Mouse (Mus musculus): ENCODE measurements around the gene Syne2.

Gene Syne2

DNA sequence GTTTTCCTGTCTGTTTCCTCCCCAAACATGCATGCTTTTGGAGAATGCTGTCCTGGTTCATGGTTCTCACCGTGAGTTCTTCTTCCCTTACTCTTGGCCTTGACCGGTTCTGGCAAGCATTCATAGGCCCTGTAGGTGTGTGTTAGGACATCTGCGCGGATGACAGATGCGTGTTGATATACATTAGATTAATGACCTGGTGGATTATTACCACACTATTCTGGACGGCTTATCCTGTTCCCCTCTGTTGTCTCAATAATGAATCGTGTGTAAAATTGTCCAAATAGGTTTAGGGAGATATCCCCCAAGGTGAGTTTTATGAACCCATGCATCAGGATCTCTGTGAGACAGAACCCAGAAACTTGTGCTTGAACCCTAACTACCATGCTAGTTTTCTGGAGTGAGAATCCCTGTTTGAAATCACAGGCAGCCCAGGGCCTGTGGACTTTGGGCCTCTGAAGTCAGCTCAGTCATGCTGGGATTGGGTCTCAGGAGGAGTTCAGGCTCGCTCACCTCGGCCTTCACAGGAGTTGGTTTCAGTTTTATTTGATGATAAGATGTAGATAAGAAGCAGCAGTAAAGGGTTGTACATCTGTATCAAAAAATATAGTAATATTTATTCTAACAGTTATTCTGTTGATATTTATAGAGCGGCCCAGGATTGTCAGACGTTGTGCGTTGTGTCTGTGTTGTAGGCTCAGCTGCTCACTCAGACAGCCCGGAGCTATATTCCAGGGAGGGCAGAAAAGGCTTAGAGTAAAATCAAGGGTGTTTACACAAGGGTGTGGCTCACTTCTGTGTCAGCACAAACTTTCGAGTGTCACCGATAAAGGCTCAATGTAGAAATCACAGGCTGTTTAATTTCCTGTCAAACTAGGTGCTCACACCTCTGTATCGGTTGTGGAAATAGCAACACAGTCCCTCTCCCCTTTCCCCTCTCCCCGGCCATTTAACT is 48.8 kb downstream of the Syne2 start:
- DNase-seq (ENCODE audit: low spot score in 2 of 2): no peak

DNA sequence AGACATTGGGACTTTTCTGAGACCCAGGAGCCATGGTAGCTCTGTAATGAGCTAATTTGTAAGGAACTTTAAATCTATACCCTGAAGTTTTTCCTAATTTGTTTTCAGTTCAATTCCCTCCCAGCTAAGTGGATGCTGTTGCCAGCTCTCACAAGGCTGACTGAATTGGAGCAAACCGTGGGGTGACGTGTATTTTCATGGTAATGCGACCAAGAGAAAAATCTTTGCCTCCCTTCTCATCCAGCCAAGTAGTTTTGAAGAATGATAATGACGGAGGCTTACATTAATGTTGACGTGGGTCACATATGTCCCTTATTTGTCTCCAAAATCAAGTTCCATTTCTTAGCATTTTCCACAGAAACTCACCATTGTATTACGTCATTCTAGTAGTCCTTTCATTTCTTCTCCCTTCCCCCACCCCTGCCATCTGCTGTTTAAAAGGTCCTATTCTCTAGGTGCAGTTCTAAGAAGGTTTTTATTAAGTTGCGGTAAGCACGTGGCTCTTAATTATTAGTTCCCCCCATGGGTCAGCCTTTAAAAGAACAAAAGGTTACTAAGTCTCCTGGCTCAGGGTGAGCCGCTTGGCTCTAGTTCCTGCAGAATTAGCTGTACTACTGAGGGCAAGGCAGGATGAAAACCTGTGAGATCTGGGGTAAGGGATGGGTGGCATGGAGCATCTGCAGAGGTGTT is 55.8 kb downstream of the Syne2 start:
- DNase-seq (ENCODE audit: low spot score in 2 of 2): no peak

DNA sequence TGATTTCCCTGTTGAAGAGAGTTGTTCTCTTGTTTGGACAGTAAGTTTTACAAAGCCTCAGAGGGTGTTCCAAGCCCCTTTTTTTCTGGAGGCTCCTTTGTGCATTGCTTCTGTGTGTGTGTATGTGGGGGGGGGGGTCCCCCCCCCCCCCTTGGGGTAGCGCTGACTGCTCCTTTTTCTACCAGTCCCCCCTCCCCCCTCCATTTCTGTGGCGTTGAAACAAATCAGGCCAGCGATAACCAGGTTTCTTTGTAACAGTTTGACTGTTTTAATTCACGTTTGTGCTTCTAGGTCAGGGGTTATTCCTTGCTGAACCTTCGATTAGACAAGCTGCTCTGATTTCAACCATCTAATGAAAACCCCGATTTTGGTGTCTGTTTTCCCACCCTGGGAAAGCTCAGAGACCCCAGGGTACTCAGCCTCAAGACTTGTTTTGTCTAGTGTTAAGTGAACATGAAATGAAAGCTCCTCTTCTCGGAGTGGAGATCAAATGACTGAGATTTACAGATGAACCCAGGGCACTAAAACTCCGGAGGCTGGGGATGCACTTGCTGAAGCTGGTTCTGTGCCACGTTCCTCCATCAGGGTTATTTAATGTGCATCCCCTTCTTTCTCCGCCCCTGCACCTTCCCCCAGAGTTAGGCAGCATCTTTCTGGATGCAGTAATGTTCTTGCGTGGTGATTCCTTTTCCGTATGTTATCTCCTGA is 56.5 kb downstream of the Syne2 start:
- DNase-seq (ENCODE audit: low spot score in 2 of 2): no peak

GRCm38 (mm10) chr12:75879636-75880317 is 61.8 kb downstream of the Syne2 start:
- no peak for DNase-seq (ENCODE audit: low spot score in 2 of 2)

DNA sequence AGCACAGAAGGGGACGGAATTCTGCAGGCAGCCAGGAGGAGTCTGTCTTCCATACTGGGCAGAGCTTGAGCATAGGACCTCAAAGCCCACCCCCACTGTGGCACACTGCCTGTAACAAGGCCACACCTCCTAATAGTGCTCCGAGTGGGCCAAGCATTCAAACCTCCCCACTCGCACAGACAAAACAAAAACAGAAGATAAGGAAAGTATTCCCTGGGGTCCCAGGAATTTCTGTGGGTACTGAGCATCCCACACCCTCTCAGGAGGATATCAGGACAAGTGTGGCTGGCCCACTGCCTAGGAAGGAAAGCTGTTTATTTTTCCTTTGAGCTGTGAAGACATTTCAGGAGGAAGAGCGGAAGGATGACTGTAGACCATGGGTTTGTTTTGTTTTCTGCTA is 63.6 kb downstream of the Syne2 start:
- DNase-seq (ENCODE audit: low spot score in 2 of 2): no peak

GRCm38 (mm10) chr12:75886161-75886560 is 68.2 kb downstream of the Syne2 start:
- DNase-seq (ENCODE audit: low spot score in 2 of 2): no peak

GRCm38 (mm10) chr12:75886946-75887345 is 69.0 kb downstream of the Syne2 start:
- no peak for DNase-seq (ENCODE audit: low spot score in 2 of 2)

DNA sequence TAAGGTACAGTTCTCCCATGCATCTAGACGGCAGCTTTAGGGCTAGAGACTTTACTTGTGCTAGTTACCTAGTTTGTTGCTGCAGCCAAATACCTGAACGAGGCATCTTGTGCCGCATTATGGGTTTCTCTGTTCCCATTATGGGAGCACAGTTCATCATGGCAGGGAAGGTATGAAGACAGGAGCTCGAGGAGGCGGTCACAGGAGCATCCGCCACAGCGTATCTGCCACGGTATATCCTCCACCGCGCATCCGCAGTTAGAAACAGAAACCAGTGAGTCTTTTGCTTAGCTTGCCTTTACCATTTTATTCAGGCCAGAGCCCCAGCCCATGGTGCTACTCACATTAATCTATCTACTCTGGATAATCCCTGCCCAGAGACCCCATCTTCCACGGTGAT is 70.8 kb downstream of the Syne2 start:
- no peak for DNase-seq (ENCODE audit: low spot score in 2 of 2)

- no peak for DNase-seq (ENCODE audit: low spot score in 2 of 2)
Measured at GRCm38 (mm10) chr12:75891206-75891605, 73.3 kb downstream of the Syne2 start.

DNA sequence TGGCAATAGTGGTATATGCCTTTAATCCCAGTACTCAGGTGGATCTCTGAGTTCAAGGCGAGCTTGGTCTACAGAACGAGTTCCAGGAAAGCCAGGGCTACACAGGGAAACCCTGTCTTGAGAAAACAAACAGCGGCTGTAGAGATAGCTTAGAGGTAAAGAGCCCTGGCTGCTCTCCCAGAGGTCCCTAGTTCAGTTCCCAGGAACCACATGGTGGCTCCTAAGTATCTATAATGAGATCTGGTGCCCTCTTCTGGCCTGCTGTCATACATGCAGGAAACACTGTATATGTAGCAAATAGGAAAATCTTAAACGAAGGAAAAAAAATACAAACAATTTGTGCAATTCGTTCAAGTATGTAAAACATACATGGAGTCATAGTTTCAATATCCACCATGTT is 75.5 kb downstream of the Syne2 start:
- no peak for DNase-seq (ENCODE audit: low spot score in 2 of 2)

DNA sequence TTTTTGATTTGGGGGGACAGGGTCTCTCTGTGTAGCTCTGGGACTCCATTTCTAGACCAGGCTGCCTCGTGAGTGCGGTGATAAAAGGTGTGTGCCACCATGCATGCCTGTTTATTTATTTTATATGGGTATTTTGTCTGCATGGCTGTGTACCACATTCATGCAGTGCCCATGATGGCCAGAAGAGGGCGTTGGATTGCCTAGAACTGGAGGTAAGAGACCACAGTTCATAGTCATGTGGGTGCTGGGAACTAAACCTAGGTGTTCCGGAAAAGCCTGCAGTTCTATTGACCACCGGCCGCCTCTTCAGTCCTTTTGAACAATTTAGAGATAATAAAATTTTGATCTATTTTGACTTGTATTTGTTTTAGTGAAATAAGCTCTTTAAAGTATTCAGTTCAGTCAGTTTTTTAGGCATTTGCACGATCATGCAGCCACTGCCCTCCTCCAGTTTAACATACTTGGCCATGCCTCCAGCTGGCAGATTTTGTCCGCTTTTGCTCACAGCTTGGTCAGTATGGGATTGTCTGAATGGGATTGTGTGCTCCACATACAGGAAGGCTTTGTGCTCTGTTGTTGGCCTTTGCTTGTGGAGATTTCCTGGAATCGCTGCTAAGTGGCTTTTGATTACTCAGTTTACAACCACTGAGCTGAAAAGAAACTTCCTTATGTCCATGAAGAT is 76.5 kb downstream of the Syne2 start:
- DNase-seq (ENCODE audit: low spot score in 2 of 2): no peak

GRCm38 (mm10) chr12:75894998-75895331 is 77.0 kb downstream of the Syne2 start:
- no peak for DNase-seq (ENCODE audit: low spot score in 2 of 2)

DNA sequence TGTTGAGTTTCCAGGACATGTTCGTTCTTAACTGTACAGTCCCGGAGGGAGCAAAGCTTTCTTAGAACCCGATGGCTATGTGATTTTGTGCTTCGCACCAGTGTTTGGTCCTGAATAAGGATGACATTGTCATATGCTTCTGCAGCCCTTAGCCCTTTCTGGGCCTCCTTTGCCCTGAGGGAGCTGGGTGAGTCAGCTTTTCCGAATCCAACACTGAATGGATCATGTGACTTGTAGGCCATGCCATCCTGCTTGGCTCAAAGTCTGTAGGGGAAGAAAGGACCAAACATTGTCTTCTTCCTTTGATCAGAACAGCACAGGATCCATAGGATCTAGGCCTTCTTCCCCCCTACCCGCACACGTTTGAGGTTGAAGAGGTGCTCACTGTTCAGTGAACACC is 79.9 kb downstream of the Syne2 start:
- no peak for DNase-seq (ENCODE audit: low spot score in 2 of 2)

DNA sequence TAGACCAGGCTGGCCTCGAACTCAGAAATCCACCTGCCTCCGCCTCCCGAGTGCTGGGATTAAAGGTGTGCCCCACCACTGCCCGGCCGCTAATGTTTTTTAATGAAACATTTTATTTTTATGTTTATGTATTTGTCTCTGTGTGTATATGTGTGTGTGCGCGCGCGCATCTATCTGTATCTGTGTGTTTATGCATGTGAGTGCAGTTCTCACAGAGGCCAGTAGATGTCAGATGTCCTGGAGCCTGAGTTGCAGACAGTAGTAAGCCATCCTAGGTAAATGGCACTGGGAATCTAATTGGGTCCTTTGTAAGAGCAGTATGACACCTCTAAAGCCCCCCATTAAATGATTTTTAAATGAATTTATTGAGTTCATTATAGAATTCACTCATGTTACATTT is 83.8 kb downstream of the Syne2 start:
- DNase-seq (ENCODE audit: low spot score in 2 of 2): no peak

- DNase-seq (ENCODE audit: low spot score in 2 of 2): no peak
Measured at GRCm38 (mm10) chr12:75904068-75904467, 86.1 kb downstream of the Syne2 start.

GRCm38 (mm10) chr12:75905304-75905703 is 87.4 kb downstream of the Syne2 start:
- DNase-seq (ENCODE audit: low spot score in 2 of 2): no peak

GRCm38 (mm10) chr12:75908466-75908865 is 90.5 kb downstream of the Syne2 start:
- no peak for DNase-seq (ENCODE audit: low spot score in 2 of 2)

DNA sequence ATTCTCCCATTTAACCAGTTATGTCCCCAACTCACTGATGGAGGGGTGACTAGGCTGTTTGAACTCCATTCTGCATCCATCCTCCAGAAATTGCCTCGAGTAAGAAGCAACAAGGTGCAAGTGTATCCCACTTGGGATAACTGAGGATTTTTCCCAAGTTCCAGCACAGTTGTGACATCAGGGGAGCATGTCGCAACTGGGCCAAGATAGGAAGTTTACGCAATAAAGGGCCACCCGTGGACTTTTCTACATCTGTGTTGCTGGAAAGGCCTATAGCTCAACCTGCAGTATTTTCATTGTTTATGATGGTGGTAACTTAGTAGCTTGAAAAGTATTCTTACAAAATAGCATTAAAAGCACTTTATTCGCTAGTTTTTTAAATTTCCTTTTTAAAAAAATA is 97.8 kb downstream of the Syne2 start:
- DNase-seq (ENCODE audit: low spot score in 2 of 2): no peak

GRCm38 (mm10) chr12:75918415-75918814 is 100.5 kb downstream of the Syne2 start:
- no peak for DNase-seq (ENCODE audit: low spot score in 2 of 2)

DNA sequence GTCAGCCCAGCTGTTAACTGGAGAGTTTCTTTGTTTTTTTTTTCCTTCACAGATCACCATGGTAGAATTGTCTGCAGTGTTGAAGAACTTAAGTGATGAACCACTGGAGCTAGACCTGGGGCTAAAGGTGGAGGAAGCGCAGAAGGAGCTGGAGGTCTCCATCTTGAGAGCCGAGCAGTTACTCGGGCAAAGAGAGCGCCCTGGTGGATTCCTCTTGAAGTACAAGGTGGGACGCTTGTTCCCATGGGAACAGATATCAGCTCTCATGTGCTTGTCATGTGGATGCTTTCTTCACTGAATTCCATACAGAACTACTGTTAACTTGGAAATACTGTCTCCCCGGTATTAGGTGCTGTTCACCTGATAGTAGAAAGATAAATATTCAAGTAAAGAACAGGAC is 101.0 kb downstream of the Syne2 start:
- no peak for DNase-seq (ENCODE audit: low spot score in 2 of 2)

- DNase-seq (ENCODE audit: low spot score in 2 of 2): no peak
Measured at GRCm38 (mm10) chr12:75922900-75923299, 105.0 kb downstream of the Syne2 start.
